In the genomic region with DNA sequence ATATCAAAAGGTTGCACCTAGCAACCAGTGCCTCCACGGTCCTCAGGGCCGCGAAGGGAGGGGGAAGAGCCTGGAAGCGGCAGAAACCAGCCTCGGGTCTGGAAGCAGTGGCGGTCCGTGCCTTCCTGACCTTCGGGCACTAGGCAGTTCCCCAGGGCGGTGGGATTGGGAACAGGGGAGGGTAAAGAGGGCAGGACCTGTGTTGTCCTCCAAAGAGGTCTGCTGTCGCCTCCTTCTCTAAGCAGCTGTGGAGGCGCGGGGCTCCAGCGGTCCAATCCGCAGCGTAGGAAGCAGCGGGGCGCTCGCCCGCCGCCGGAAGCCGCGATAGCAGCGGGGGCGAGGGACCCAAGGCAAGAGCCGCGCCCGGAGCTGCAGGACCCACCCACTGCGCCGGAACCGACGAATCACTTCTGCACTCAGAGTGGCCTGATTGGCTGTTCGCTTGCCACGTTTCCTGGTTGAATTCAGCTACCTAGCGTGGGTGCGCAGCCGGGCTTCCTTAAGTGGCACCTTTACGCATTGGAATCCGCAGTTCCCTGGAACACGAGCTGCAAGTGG, we compare ENCODE assay signal across 8 mouse cellular contexts. TPM values are rescaled to one million over a fixed set of nuclear protein-coding genes. Genes with fewer than 3 reads are reported as not detected.
DNase-seq lines count a peak whose midpoint lies in the region; ATAC-seq and TF ChIP-seq lines count a peak whose summit lies in the region.

TSS of gene Trim68 (minus strand) at position 384 of the 558 bp plus-strand sequence.

- H3K27me3 ChIP-seq in forebrain, embryonic 16.5 days (replicated peaks; ENCODE audit: control insufficient read depth, insufficient read depth, low read length): no peaks in the 10 kb centered on the region
- no peaks in the 10 kb centered on the region for H3K27me3 ChIP-seq in lung, embryonic 14.5 days (ENCODE audit: insufficient read depth, low read length)
- no peaks in the 10 kb centered on the region for H3K27me3 ChIP-seq in thymus, adult 2 months (ENCODE audit: control insufficient read depth, insufficient read depth, low read length)

- DNase-seq in ES-CJ7 (ENCODE audit: low read depth, low spot score): peak; percentile 89
- DNase-seq in cerebellum, adult 18-20 months: peak; percentile 59 to 67
- peak; percentile 85 to 88 for DNase-seq in heart, postnatal 36 days
- peak; percentile 86 to 91 for DNase-seq in layer of hippocampus, adult 2 months (ENCODE audit: low spot score in 2 of 2)
- DNase-seq in lung, embryonic 14.5 days: peak; percentile 97
- peak; percentile 93 for DNase-seq in thymus, adult 2 months

- peak within 1 kb of the TSS; percentile 24; the same call in 1 of the 2 replicates for H3K27ac ChIP-seq in forebrain, embryonic 16.5 days (ENCODE audit: low read length)
- H3K27ac ChIP-seq in layer of hippocampus, adult 2 months: peak within 1 kb of the TSS; percentile 88
- peak within 1 kb of the TSS; percentile 77 for H3K27ac ChIP-seq in lung, embryonic 14.5 days (ENCODE audit: low read depth)
- H3K27ac ChIP-seq in olfactory bulb, adult 2 months (ENCODE audit: insufficient read depth, low read depth, low read length): peak within 1 kb of the TSS; percentile 22
- peak within 1 kb of the TSS; percentile 69 for H3K27ac ChIP-seq in thymus, adult 2 months (ENCODE audit: control insufficient read depth, insufficient read depth, low read length)

- no peak for TF ChIP-seq CTCF in layer of hippocampus, adult 2 months (conservative IDR thresholded peaks at IDR 0.05)
- no peak for TF ChIP-seq CTCF in lung, embryonic 14.5 days (IDR thresholded peaks at IDR 0.05; ENCODE audit: low read depth)
- TF ChIP-seq CTCF in olfactory bulb, adult 2 months (IDR thresholded peaks at IDR 0.05; ENCODE audit: insufficient read depth, low read depth, low read length): no peak
- TF ChIP-seq CTCF in thymus, adult 2 months (IDR thresholded peaks at IDR 0.05; ENCODE audit: borderline replicate concordance, control insufficient read depth, extremely low read depth, insufficient read depth, low read length, poor library complexity): peak; percentile 41; the same call in 1 of the 2 replicates

- H3K9ac ChIP-seq in forebrain, embryonic 16.5 days (replicated peaks; ENCODE audit: low read depth, low read length): peak within 1 kb of the TSS; percentile 78
- H3K9ac ChIP-seq in lung, embryonic 14.5 days: peak within 1 kb of the TSS; percentile 76

- peaks cover 6% of the 10 kb centered on the region for H3K4me1 ChIP-seq in forebrain, embryonic 16.5 days (replicated peaks; ENCODE audit: control insufficient read depth, insufficient read depth, low read length)
- H3K4me1 ChIP-seq in lung, embryonic 14.5 days (ENCODE audit: insufficient read depth): no peaks in the 10 kb centered on the region
- no peaks in the 10 kb centered on the region for H3K4me1 ChIP-seq in olfactory bulb, adult 2 months (ENCODE audit: control insufficient read depth, insufficient read depth, low read length)
- H3K4me1 ChIP-seq in thymus, adult 2 months (replicated peaks; ENCODE audit: control insufficient read depth, insufficient read depth, low read length): no peaks in the 10 kb centered on the region

- H3K4me3 ChIP-seq in forebrain, embryonic 16.5 days (replicated peaks; ENCODE audit: low read length): peak within 1 kb of the TSS; percentile 66
- H3K4me3 ChIP-seq in layer of hippocampus, adult 2 months: peak within 1 kb of the TSS; percentile 76
- peak within 1 kb of the TSS; percentile 58 for H3K4me3 ChIP-seq in lung, embryonic 14.5 days (ENCODE audit: low read depth, low read length)
- H3K4me3 ChIP-seq in olfactory bulb, adult 2 months (ENCODE audit: insufficient read depth, low read depth, low read length): peak within 1 kb of the TSS; percentile 63
- peak within 1 kb of the TSS; percentile 76 for H3K4me3 ChIP-seq in thymus, adult 2 months (ENCODE audit: control insufficient read depth, insufficient read depth, low read length)

- H3K4me2 ChIP-seq in forebrain, embryonic 16.5 days (ENCODE audit: low read length): peak within 1 kb of the TSS; percentile 92
- peak within 1 kb of the TSS; percentile 71 for H3K4me2 ChIP-seq in lung, embryonic 14.5 days

- H3K36me3 ChIP-seq in forebrain, embryonic 16.5 days (ENCODE audit: control insufficient read depth, insufficient read depth): no peaks in the 10 kb centered on the region
- no peaks in the 10 kb centered on the region for H3K36me3 ChIP-seq in lung, embryonic 14.5 days (ENCODE audit: insufficient read depth)
- H3K36me3 ChIP-seq in thymus, adult 2 months (ENCODE audit: control insufficient read depth, insufficient read depth, low read length): no peaks in the 10 kb centered on the region

- no peaks in the 10 kb centered on the region for H3K9me3 ChIP-seq in forebrain, embryonic 16.5 days (ENCODE audit: control insufficient read depth, low read length)
- no peaks in the 10 kb centered on the region for H3K9me3 ChIP-seq in lung, embryonic 14.5 days (ENCODE audit: low read depth, low read length)

- WGBS in forebrain, embryonic 16.5 days: under 1% methylated on average over 40 of the region's 40 CpGs
- WGBS in lung, embryonic 14.5 days: under 1% methylated on average over 40 of the region's 40 CpGs
- WGBS in olfactory bulb, adult 2 months: under 1% methylated on average over 40 of the region's 40 CpGs
- under 1% methylated on average over 40 of the region's 40 CpGs for WGBS in thymus, adult 2 months

- intact Hi-C loops in heart, postnatal 36 days (cut with DNase I): no loop called here

- TF ChIP-seq POLR2A in olfactory bulb, adult 2 months (IDR thresholded peaks at IDR 0.05; ENCODE audit: insufficient read depth, low read depth, low read length): peak; percentile 49; the same call in 1 of the 2 replicates
- TF ChIP-seq POLR2A in thymus, adult 2 months (IDR thresholded peaks at IDR 0.05; ENCODE audit: control insufficient read depth, extremely low read depth, insufficient read depth, low read length, poor library complexity): peak; percentile 74

- ATAC-seq in forebrain, embryonic 16.5 days: peak; percentile 100
- peak; percentile 100 for ATAC-seq in lung, embryonic 14.5 days (ENCODE audit: insufficient read depth)

RNA-seq across cellular contexts. Expression of gene Trim68, which starts in this region (rescaled TPM):
- 5.6 and 5.8 TPM in 2 replicates for polyA plus RNA-seq in forebrain, embryonic 16.5 days (2015; fragmentation: Nextera tagmentation; extraction: Ambion mirVana)
- 1 to 10 TPM; 7.7 to 8.4 TPM for total RNA-seq in heart, postnatal 36 days (2021)
- total RNA-seq in layer of hippocampus, adult 2 months (2021): 1 to 10 TPM; 7.1 to 7.2 TPM
- 13.7 and 16.1 TPM in 2 replicates for polyA plus RNA-seq in lung, embryonic 14.5 days (2014; fragmentation: Nextera tagmentation; extraction: Ambion mirVana)
- polyA plus RNA-seq in olfactory bulb, adult 2 months (2012; ENCODE audit: insufficient read depth, insufficient read length, low replicate concordance, missing spikeins): not detected in 2 replicates
- 14.0 and 16.3 TPM in 2 replicates for polyA plus RNA-seq in thymus, adult 2 months (2012; rRNA removed)

Comparison
In these comparisons a context has a peak if more than half of its experiments do, and no peak if none do; other contexts are left out.
1. Peak in every context shown above with its lines: DNase-seq, ATAC-seq, H3K4me3 ChIP-seq and H3K27ac ChIP-seq.
2. H3K27ac ChIP-seq: peak in every context shown above with its lines; median percentile 88 in layer of hippocampus, adult 2 months; 77 in lung, embryonic 14.5 days; 69 in thymus, adult 2 months; 24 in forebrain, embryonic 16.5 days; 22 in olfactory bulb, adult 2 months.